In the genomic region with DNA sequence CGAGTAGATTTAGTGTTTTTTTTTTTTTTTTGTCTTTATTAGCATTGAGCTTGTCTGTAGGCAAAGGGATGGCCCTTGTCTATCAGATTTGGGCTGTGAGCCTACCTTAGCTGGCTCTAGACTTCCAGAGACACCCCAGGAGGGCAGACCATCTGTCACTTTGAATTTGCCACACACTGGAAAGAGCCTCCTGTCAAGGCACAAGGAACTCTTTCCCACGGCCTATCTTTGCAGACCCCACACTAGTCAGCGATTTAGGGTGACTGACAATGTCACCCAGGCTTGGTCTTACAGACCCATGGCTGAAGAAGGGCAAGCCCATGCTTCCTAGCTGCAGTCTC, we compare ENCODE assay signal across 16 mouse cellular contexts. TPM values are rescaled to one million over a fixed set of nuclear protein-coding genes. Genes with fewer than 3 reads are reported as not detected.
A peak's percentile ranks its signal among the peaks of the same experiment; 100 is the strongest.
DNase-seq lines count a peak whose midpoint lies in the region; ATAC-seq and TF ChIP-seq lines count a peak whose summit lies in the region.
"Had no signal": no experiment of that assay in that cellular context is flagged by ENCODE, and none has a peak within 500 bp of the region (broad histone marks: within the 10 kb centered on the region; RNA-seq: fewer than 3 reads in every experiment).

No protein-coding gene starts in this region.

- ATAC-seq in hindbrain, embryonic 14.5 days (ENCODE audit: low FRiP score): no peak
- ATAC-seq in hindbrain, embryonic 11.5 days (ENCODE audit: low FRiP score): no peak
- ATAC-seq in forebrain, embryonic 14.5 days: no peak

- 0 out of 2 replicates have a peak overlapping the region, but pooled peaks have one; percentile 5 for H3K27ac ChIP-seq in hindbrain, embryonic 14.5 days
- H3K27ac ChIP-seq in hindbrain, embryonic 11.5 days (ENCODE audit: low read depth, low read length): no peak overlapping the region
- peak overlapping the region; percentile 74 for H3K27ac ChIP-seq in cerebellum, adult 2 months (ENCODE audit: insufficient read depth, low read length)
- H3K27ac ChIP-seq in forebrain, embryonic 14.5 days (ENCODE audit: low read depth, low read length): peak overlapping the region; percentile 18; the same call in 1 of the 2 replicates
- H3K27ac ChIP-seq: macrophage; midbrain, embryonic 12.5 days; neural tube, embryonic 15.5 days had no signal

- no peaks in the 10 kb centered on the region for H3K9me3 ChIP-seq in hindbrain, embryonic 14.5 days (ENCODE audit: control insufficient read depth, low read length)
- no peaks in the 10 kb centered on the region for H3K9me3 ChIP-seq in hindbrain, embryonic 11.5 days (ENCODE audit: control insufficient read depth, low read length)
- no peaks in the 10 kb centered on the region for H3K9me3 ChIP-seq in forebrain, embryonic 14.5 days (replicated peaks; ENCODE audit: control insufficient read depth, low read length)
- H3K9me3 ChIP-seq: midbrain, embryonic 12.5 days; neural tube, embryonic 15.5 days had no signal

- no peak overlapping the region for H3K4me3 ChIP-seq in hindbrain, embryonic 14.5 days (replicated peaks; ENCODE audit: low read length)
- H3K4me3 ChIP-seq in hindbrain, embryonic 11.5 days (ENCODE audit: low read depth, low read length): no peak overlapping the region
- H3K4me3 ChIP-seq in cerebellum, adult 2 months (replicated peaks; ENCODE audit: insufficient read depth, low read depth, low read length): no peak overlapping the region
- no peak overlapping the region for H3K4me3 ChIP-seq in forebrain, embryonic 14.5 days (ENCODE audit: low read depth, low read length)
- H3K4me3 ChIP-seq: midbrain, embryonic 12.5 days; neural tube, embryonic 15.5 days had no signal

- H3K4me1 ChIP-seq in hindbrain, embryonic 14.5 days (replicated peaks; ENCODE audit: control insufficient read depth, insufficient read depth, low read length): no peaks in the 10 kb centered on the region
- H3K4me1 ChIP-seq in hindbrain, embryonic 11.5 days (replicated peaks; ENCODE audit: control insufficient read depth, insufficient read depth, low read length): no peaks in the 10 kb centered on the region
- H3K4me1 ChIP-seq in cerebellum, adult 2 months (ENCODE audit: control insufficient read depth, insufficient read depth, low read length): peaks cover 57% of the 10 kb centered on the region
- peaks cover 2% of the 10 kb centered on the region; the same call in 1 of the 2 replicates for H3K4me1 ChIP-seq in forebrain, embryonic 14.5 days (ENCODE audit: control insufficient read depth, insufficient read depth, low read length)
- H3K4me1 ChIP-seq: midbrain, embryonic 12.5 days; neural tube, embryonic 15.5 days had no signal

- H3K4me2 ChIP-seq in hindbrain, embryonic 14.5 days (replicated peaks): no peak overlapping the region
- H3K4me2 ChIP-seq in hindbrain, embryonic 11.5 days (replicated peaks; ENCODE audit: low read depth, low read length): no peak overlapping the region
- H3K4me2 ChIP-seq in forebrain, embryonic 14.5 days (ENCODE audit: low read length): no peak overlapping the region
- H3K4me2 ChIP-seq: midbrain, embryonic 12.5 days; neural tube, embryonic 15.5 days had no signal

- TF ChIP-seq POLR2A in brain, embryonic 14.5 days (IDR thresholded peaks at IDR 0.05; ENCODE audit: borderline replicate concordance, extremely low read depth, insufficient read depth, insufficient read length, poor library complexity, severe bottlenecking): no peak
- no peak for TF ChIP-seq POLR2A in cerebellum, adult 2 months (IDR thresholded peaks at IDR 0.05; ENCODE audit: borderline replicate concordance, insufficient read depth, low read length)

- H3K9ac ChIP-seq in hindbrain, embryonic 14.5 days: no peak overlapping the region
- no peak overlapping the region for H3K9ac ChIP-seq in hindbrain, embryonic 11.5 days (ENCODE audit: low read depth, low read length)
- H3K9ac ChIP-seq in forebrain, embryonic 14.5 days (ENCODE audit: low read length): no peak overlapping the region
- H3K9ac ChIP-seq: midbrain, embryonic 12.5 days; neural tube, embryonic 15.5 days had no signal

- TF ChIP-seq CTCF in brain, embryonic 14.5 days (IDR thresholded peaks at IDR 0.05; ENCODE audit: borderline replicate concordance, extremely low read depth, insufficient read depth, insufficient read length): no peak
- TF ChIP-seq CTCF in cerebellum, adult 2 months (IDR thresholded peaks at IDR 0.05; ENCODE audit: borderline replicate concordance, insufficient read depth, low read depth, low read length): no peak

- H3K36me3 ChIP-seq in hindbrain, embryonic 14.5 days (replicated peaks; ENCODE audit: control insufficient read depth, insufficient read depth): peaks cover 69% of the 10 kb centered on the region
- 0 out of 2 replicates have a peak, but pooled peaks cover under 1% of the 10 kb centered on the region for H3K36me3 ChIP-seq in hindbrain, embryonic 11.5 days (ENCODE audit: control insufficient read depth, insufficient read depth, low read length)
- peaks cover 73% of the 10 kb centered on the region for H3K36me3 ChIP-seq in forebrain, embryonic 14.5 days (ENCODE audit: control insufficient read depth, insufficient read depth, low read length)

- WGBS in hindbrain, embryonic 14.5 days: 57% methylated on average over 3 of the region's 3 CpGs
- 74% methylated on average over 3 of the region's 3 CpGs for WGBS in hindbrain, embryonic 11.5 days
- 6% methylated on average over 3 of the region's 3 CpGs for WGBS in cerebellum, adult 2 months
- 72% methylated on average over 3 of the region's 3 CpGs for WGBS in forebrain, embryonic 14.5 days

- no peak for DNase-seq in hindbrain, embryonic 14.5 days (ENCODE audit: low spot score)
- DNase-seq in hindbrain, embryonic 11.5 days (ENCODE audit: low spot score): no peak
- peak; percentile 69 for DNase-seq in brain, embryonic 14.5 days (ENCODE audit: low read depth)
- DNase-seq in cerebellum, adult 2 months: peak; percentile 85 to 91
- peak; percentile 56 for DNase-seq in forebrain, embryonic 14.5 days (ENCODE audit: low spot score)
- no peak for DNase-seq in adrenal gland, postnatal 25 days
- no peak for DNase-seq in adrenal gland, postnatal 14 days
- DNase-seq in left cerebral cortex, adult 18-20 months (ENCODE audit: low spot score in 2 of 2): no peak
- DNase-seq: adrenal gland, postnatal 10 days; gastrocnemius, postnatal 25 days; kidney, adult 8-10 months; lung, adult 2 months had no signal

- no peaks in the 10 kb centered on the region for H3K27me3 ChIP-seq in hindbrain, embryonic 14.5 days (ENCODE audit: control insufficient read depth, insufficient read depth, low read length)
- H3K27me3 ChIP-seq in hindbrain, embryonic 11.5 days (ENCODE audit: control insufficient read depth, insufficient read depth, low read length): no peaks in the 10 kb centered on the region
- H3K27me3 ChIP-seq in cerebellum, adult 2 months (ENCODE audit: control insufficient read depth, insufficient read depth, low read length): no peaks in the 10 kb centered on the region
- H3K27me3 ChIP-seq in forebrain, embryonic 14.5 days (replicated peaks; ENCODE audit: control insufficient read depth, insufficient read depth, low read length): no peaks in the 10 kb centered on the region
- H3K27me3 ChIP-seq: midbrain, embryonic 12.5 days; neural tube, embryonic 15.5 days had no signal

RNA-seq across cellular contexts. Expression of a gene that starts 51.2 kb away (rescaled TPM):
- polyA plus RNA-seq in hindbrain, embryonic 14.5 days (2014; fragmentation: Nextera tagmentation; extraction: Ambion mirVana): 73.5 and 83.2 TPM in 2 replicates
- polyA plus RNA-seq in hindbrain, embryonic 11.5 days (2014; fragmentation: Nextera tagmentation; extraction: Ambion mirVana): 0.68 and 1.0 TPM in 2 replicates
- polyA plus RNA-seq in brain, embryonic 14.5 days (2012; rRNA removed): 34.1 and 38.6 TPM in 2 replicates
- polyA plus RNA-seq in cerebellum, adult 2 months (2012; rRNA removed): 162 and 188 TPM in 2 replicates
- 27.1 and 30.2 TPM in 2 replicates for polyA plus RNA-seq in forebrain, embryonic 14.5 days (2014; fragmentation: Nextera tagmentation; extraction: Ambion mirVana)
- not detected in 2 replicates for total RNA-seq in adrenal gland, postnatal 25 days (2021)
- total RNA-seq in adrenal gland, postnatal 14 days (2021): 1.0 TPM in 1 of 2 replicates, not detected in the other
- total RNA-seq in left cerebral cortex, adult 18-20 months (2021): 100 to 1,000 TPM; 710 to 834 TPM
- total RNA-seq: heart, adult 8-10 months had no signal
- polyA plus RNA-seq: macrophage had no signal

Comparison
In these comparisons a context has a peak if more than half of its experiments do, and no peak if none do; other contexts are left out.
1. RNA of a gene that starts 51.2 kb away (polyA plus RNA-seq): 162 to 188 TPM in cerebellum, adult 2 months, 73.5 to 83.2 TPM in hindbrain, embryonic 14.5 days, 34.1 to 38.6 TPM in brain, embryonic 14.5 days and 27.1 to 30.2 TPM in forebrain, embryonic 14.5 days; 0.68 to 1.0 TPM in hindbrain, embryonic 11.5 days; every median in the first group is over 10 times any median in the second.
2. DNase-seq: peak in brain, embryonic 14.5 days (single experiment), cerebellum, adult 2 months (2 of 2) and forebrain, embryonic 14.5 days (single experiment); none in hindbrain, embryonic 14.5 days (single experiment), hindbrain, embryonic 11.5 days (single experiment), adrenal gland, postnatal 25 days (single experiment), adrenal gland, postnatal 14 days (single experiment) and left cerebral cortex, adult 18-20 months (0 of 2).